Mouse (Mus musculus) T-helper 17 cell (primary cell): ENCODE data around the gene 3830403N18Rik.
"Not testable (repeated sequence)": the region's sequence is repeated elsewhere in the genome, so short reads cannot be mapped to it uniquely, and the experiment has no call there.

ENCODE experiments used
- in situ Hi-C, 2 experiments: fragments of 300-600 bp; cut with MboI, MseI; formaldehyde crosslinking; loops; 1 replicate in 1 of 2; 2 replicates in 1 of 2; pipeline ENCODE4 v1.15.1; 2025; ENCODE audit warnings: high pct_unique_total_duplicates in 2 of 2

3830403N18Rik gene

DNA sequence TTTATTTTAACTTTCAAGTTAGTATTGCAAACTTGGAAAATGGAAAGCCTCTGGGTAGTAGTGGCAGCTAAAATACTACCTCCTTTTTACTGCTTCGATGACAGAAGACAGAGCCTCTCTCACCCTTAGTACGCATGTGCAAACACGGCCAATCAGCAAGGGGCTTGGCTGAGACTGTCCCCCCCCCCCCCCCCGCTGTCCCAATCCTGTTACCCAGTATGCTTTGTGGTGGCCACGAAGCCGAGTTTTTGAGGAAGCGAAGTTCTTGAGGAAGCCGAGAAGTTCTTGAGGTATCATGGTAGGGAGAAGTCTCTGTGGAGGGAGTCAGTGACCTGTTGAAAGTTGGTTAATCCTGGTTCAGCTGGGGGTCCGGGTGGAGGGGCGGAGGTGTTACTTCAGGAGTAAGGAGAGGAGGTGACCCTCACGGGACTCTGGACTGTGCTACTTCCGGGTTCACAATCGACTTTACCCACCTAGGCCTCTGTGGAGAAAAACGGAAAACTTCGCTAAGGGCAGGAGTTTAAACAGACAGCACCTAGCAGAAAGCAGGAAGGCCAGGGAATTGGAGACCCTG is at the start of gene 3830403N18Rik:
Gene 3830403N18Rik, plus strand, starts transcription at position 237 of the 574 bp plus-strand sequence.
- in situ Hi-C loops, result not testable (repeated sequence)

DNA sequence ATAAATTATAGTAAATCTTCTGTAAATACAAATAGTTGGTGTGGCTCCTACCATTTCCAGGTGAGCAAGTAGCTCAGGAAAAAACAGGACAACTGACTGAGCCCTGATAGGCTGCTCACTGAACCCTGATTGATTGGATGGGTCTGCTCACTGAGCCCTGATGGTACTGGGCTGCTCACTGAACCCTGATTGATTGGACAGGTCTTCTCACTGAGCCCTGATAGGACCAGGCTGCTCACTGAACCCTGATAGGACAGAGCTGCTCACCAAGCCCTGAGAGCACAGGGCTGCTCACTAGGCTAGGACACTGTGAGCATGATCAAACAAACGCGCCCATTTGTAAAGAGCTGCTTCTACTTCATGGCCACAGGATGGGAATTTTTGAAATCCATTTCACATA is 15.0 kb downstream of the 3830403N18Rik start:
- in situ Hi-C loops, result no loop called here

DNA sequence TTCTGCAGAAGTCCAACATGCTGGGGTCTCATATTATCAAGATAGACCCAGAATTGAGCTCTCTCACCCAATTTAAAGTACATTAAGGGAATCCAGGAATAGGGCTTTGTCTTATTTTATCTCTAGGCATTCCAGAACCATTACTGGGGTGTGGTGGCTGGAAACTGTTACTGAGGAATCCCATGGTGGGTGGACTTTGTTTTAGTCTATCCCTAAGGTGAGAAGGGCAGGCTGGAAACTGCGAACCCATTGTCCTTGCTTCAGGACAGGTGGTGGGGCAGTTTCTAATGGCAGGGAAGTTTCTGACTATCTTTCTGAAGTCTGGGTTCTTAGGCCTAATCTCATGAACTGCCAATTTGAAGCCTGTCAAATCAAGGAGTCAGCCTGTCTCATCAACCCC is 50.1 kb downstream of the 3830403N18Rik start:
- in situ Hi-C loops, result loop anchor here in 1 of 2 experiments (10.0 kb wide), 1 partner anchor 48 kb away; no protein-coding TSS in a partner anchor
